Mouse (Mus musculus): ENCODE results near the gene Golga5. TPM values are rescaled to one million over a fixed set of nuclear protein-coding genes. Genes with fewer than 3 reads are reported as not detected.
A peak's percentile ranks its signal among the peaks of the same experiment; 100 is the strongest.

Golga5 gene
- 24.9 and 30.8 TPM in 2 replicates for total RNA-seq (2012; rRNA removed)

GRCm38 (mm10) chr12:102468894-102469764, at the start of gene Golga5:
TSS of gene Golga5 (plus strand) at chr12:102469135.
- in situ Hi-C loops (cut with MboI; ENCODE audit: low sequenced_read_pairs in 2 of 2, unreplicated experiment in 2 of 2): loop anchor here in 1 of 2 experiments (10.0 kb wide), 1 partner anchor 74 kb away; no protein-coding TSS in a partner anchor
- 0 out of 2 replicates have a peak within 1 kb of the TSS, but pooled peaks have one; percentile 14 for H3K27ac ChIP-seq (ENCODE audit: insufficient read depth, low read depth, low read length, poor library complexity, severe bottlenecking)
- TF ChIP-seq HCFC1 (IDR thresholded peaks at IDR 0.05; ENCODE audit: borderline replicate concordance, insufficient read depth, low read length): peak; percentile 41; the same call in 1 of the 2 replicates
- no peak for TF ChIP-seq MAFK (IDR thresholded peaks at IDR 0.05; ENCODE audit: insufficient read depth, low read depth, low read length)

GRCm38 (mm10) chr12:102419544-102419943, 49.4 kb upstream of the Golga5 start:
- in situ Hi-C loops (cut with MboI; ENCODE audit: low sequenced_read_pairs in 2 of 2, unreplicated experiment in 2 of 2): no loop called here
- Histone ChIP-seq H3K4me3 (ENCODE audit: insufficient read depth in 1 of 2, low read depth in 1 of 2, low read length in 2 of 2, poor library complexity in 1 of 2, severe bottlenecking in 1 of 2) (no peak overlapping the region), H3K27ac (ENCODE audit: insufficient read depth, low read depth, low read length, poor library complexity, severe bottlenecking) (no peak overlapping the region)

More at GRCm38 (mm10) chr12:102468894-102469764, at the start of gene Golga5:
- Histone ChIP-seq H3K9me3 (ENCODE audit: control insufficient read depth, insufficient read depth, low read depth, low read length) (no peaks in the 10 kb centered on the region), H3K4me1 (ENCODE audit: control insufficient read depth in 2 of 2, insufficient read depth in 2 of 2, low read length in 2 of 2, poor library complexity in 1 of 2) (no peaks in the 10 kb centered on the region), H3K4me3 (ENCODE audit: insufficient read depth in 1 of 2, low read depth in 1 of 2, low read length in 2 of 2, poor library complexity in 1 of 2, severe bottlenecking in 1 of 2) (peak within 1 kb of the TSS; percentile 75 to 82), H3K36me3 (ENCODE audit: control insufficient read depth, insufficient read depth, low read length, poor library complexity, severe bottlenecking) (no peaks in the 10 kb centered on the region; the same call in none of the 2 replicates), H3K9ac (ENCODE audit: insufficient read depth, low read depth, low read length, poor library complexity, severe bottlenecking) (peak within 1 kb of the TSS; percentile 86)
- DNase-seq (ENCODE audit: low read depth, low spot score): peak; percentile 93

GRCm38 (mm10) chr12:102420168-102420890, 48.6 kb upstream of the Golga5 start:
- no peak for DNase-seq (ENCODE audit: low read depth, low spot score)
- no peak overlapping the region for H3K27ac ChIP-seq (ENCODE audit: insufficient read depth, low read depth, low read length, poor library complexity, severe bottlenecking)
- peaks cover 0 to 18% of the 10 kb centered on the region in 2 experiments; a peak in 3 of 4 replicates for H3K4me1 ChIP-seq (ENCODE audit: control insufficient read depth in 2 of 2, insufficient read depth in 2 of 2, low read length in 2 of 2, poor library complexity in 1 of 2)
- no peak overlapping the region for H3K4me3 ChIP-seq (ENCODE audit: insufficient read depth in 1 of 2, low read depth in 1 of 2, low read length in 2 of 2, poor library complexity in 1 of 2, severe bottlenecking in 1 of 2)
- no peaks in the 10 kb centered on the region; the same call in 1 of the 2 replicates for H3K36me3 ChIP-seq (ENCODE audit: control insufficient read depth, insufficient read depth, low read length, poor library complexity, severe bottlenecking)
- TF ChIP-seq CHD2 (IDR thresholded peaks at IDR 0.05; ENCODE audit: low read depth, low read length) (no peak), ZC3H11A (IDR thresholded peaks at IDR 0.05; ENCODE audit: borderline replicate concordance, low read depth, low read length) (no peak), ZNF384 (IDR thresholded peaks at IDR 0.05; ENCODE audit: low read depth, low read length) (no peak), MAFK (IDR thresholded peaks at IDR 0.05; ENCODE audit: insufficient read depth, low read depth, low read length) (no peak), HCFC1 (IDR thresholded peaks at IDR 0.05; ENCODE audit: borderline replicate concordance, insufficient read depth, low read length) (no peak)
- no peak overlapping the region for H3K9ac ChIP-seq (ENCODE audit: insufficient read depth, low read depth, low read length, poor library complexity, severe bottlenecking)
- in situ Hi-C loops (cut with MboI; ENCODE audit: low sequenced_read_pairs in 2 of 2, unreplicated experiment in 2 of 2): no loop called here
- H3K9me3 ChIP-seq (ENCODE audit: control insufficient read depth, insufficient read depth, low read depth, low read length): no peaks in the 10 kb centered on the region

More at GRCm38 (mm10) chr12:102419544-102419943, 49.4 kb upstream of the Golga5 start:
- Histone ChIP-seq H3K9me3 (ENCODE audit: control insufficient read depth, insufficient read depth, low read depth, low read length) (no peaks in the 10 kb centered on the region), H3K9ac (ENCODE audit: insufficient read depth, low read depth, low read length, poor library complexity, severe bottlenecking) (no peak overlapping the region), H3K4me1 (ENCODE audit: control insufficient read depth in 2 of 2, insufficient read depth in 2 of 2, low read length in 2 of 2, poor library complexity in 1 of 2) (peaks cover 0 to 18% of the 10 kb centered on the region in 2 experiments; a peak in 3 of 4 replicates), H3K36me3 (ENCODE audit: control insufficient read depth, insufficient read depth, low read length, poor library complexity, severe bottlenecking) (peaks cover 3% of the 10 kb centered on the region; the same call in 1 of the 2 replicates)
- no peak for DNase-seq (ENCODE audit: low read depth, low spot score)
- TF ChIP-seq MAFK (IDR thresholded peaks at IDR 0.05; ENCODE audit: insufficient read depth, low read depth, low read length) (no peak), ZNF384 (IDR thresholded peaks at IDR 0.05; ENCODE audit: low read depth, low read length) (no peak), ZC3H11A (IDR thresholded peaks at IDR 0.05; ENCODE audit: borderline replicate concordance, low read depth, low read length) (no peak), HCFC1 (IDR thresholded peaks at IDR 0.05; ENCODE audit: borderline replicate concordance, insufficient read depth, low read length) (no peak), CHD2 (IDR thresholded peaks at IDR 0.05; ENCODE audit: low read depth, low read length) (no peak)

GRCm38 (mm10) chr12:102422065-102422464, 46.9 kb upstream of the Golga5 start:
- no peak overlapping the region for H3K27ac ChIP-seq (ENCODE audit: insufficient read depth, low read depth, low read length, poor library complexity, severe bottlenecking)
- DNase-seq (ENCODE audit: low read depth, low spot score): no peak
- TF ChIP-seq ZNF384 (IDR thresholded peaks at IDR 0.05; ENCODE audit: low read depth, low read length) (no peak), ZC3H11A (IDR thresholded peaks at IDR 0.05; ENCODE audit: borderline replicate concordance, low read depth, low read length) (no peak), MAFK (IDR thresholded peaks at IDR 0.05; ENCODE audit: insufficient read depth, low read depth, low read length) (no peak), CHD2 (IDR thresholded peaks at IDR 0.05; ENCODE audit: low read depth, low read length) (no peak), HCFC1 (IDR thresholded peaks at IDR 0.05; ENCODE audit: borderline replicate concordance, insufficient read depth, low read length) (no peak)
- in situ Hi-C loops (cut with MboI; ENCODE audit: low sequenced_read_pairs in 2 of 2, unreplicated experiment in 2 of 2): no loop called here
- H3K9me3 ChIP-seq (ENCODE audit: control insufficient read depth, insufficient read depth, low read depth, low read length): no peaks in the 10 kb centered on the region
- no peak overlapping the region for H3K4me3 ChIP-seq (ENCODE audit: insufficient read depth in 1 of 2, low read depth in 1 of 2, low read length in 2 of 2, poor library complexity in 1 of 2, severe bottlenecking in 1 of 2)
- no peak overlapping the region for H3K9ac ChIP-seq (ENCODE audit: insufficient read depth, low read depth, low read length, poor library complexity, severe bottlenecking)
- no peaks in the 10 kb centered on the region; the same call in 1 of the 2 replicates for H3K36me3 ChIP-seq (ENCODE audit: control insufficient read depth, insufficient read depth, low read length, poor library complexity, severe bottlenecking)
- H3K4me1 ChIP-seq (ENCODE audit: control insufficient read depth in 2 of 2, insufficient read depth in 2 of 2, low read length in 2 of 2, poor library complexity in 1 of 2): peaks cover 0 to 10% of the 10 kb centered on the region in 2 experiments; a peak in 3 of 4 replicates

Data from ES-E14 (cell line).